Mouse (Mus musculus): Measurements from ENCODE around the gene Kcnj11. TPM values are rescaled to one million over a fixed set of nuclear protein-coding genes. Genes with fewer than 3 reads are reported as not detected.

Kcnj11 gene
- not detected for polyA plus RNA-seq (2017; shearing (Covaris generic))

GRCm38 (mm10) chr7:46100563-46100962 lies at the start of gene Kcnj11:
TSS of gene Kcnj11 (minus strand) at chr7:46100764.

Other genes with a start within 250 kb of the Kcnj11 start
- gene Kdelr1, start 228.0 kb downstream of the Kcnj11 start, polyA plus RNA-seq (2017; shearing (Covaris generic)) = 90.8 TPM
- 1.2 TPM for gene Grin2d, start 222.4 kb downstream of the Kcnj11 start, polyA plus RNA-seq (2017; shearing (Covaris generic))
- not detected for gene Syngr4, start 204.1 kb downstream of the Kcnj11 start, polyA plus RNA-seq (2017; shearing (Covaris generic))
- 9.6 TPM for gene Tmem143, start 203.8 kb downstream of the Kcnj11 start, polyA plus RNA-seq (2017; shearing (Covaris generic))
- 699 TPM for gene Emp3, start 179.4 kb downstream of the Kcnj11 start, polyA plus RNA-seq (2017; shearing (Covaris generic))
- 2.2 TPM for gene Ccdc114, start 176.7 kb downstream of the Kcnj11 start, polyA plus RNA-seq (2017; shearing (Covaris generic))
- not detected for gene Abcc6, start 70.5 kb downstream of the Kcnj11 start, polyA plus RNA-seq (2017; shearing (Covaris generic))
- gene Nomo1, start 67.1 kb downstream of the Kcnj11 start, polyA plus RNA-seq (2017; shearing (Covaris generic)) = 40.4 TPM
- gene Abcc8, start 79.3 kb upstream of the Kcnj11 start, polyA plus RNA-seq (2017; shearing (Covaris generic)) = 0.19 TPM
- not detected for gene Ush1c, start 137.7 kb upstream of the Kcnj11 start, polyA plus RNA-seq (2017; shearing (Covaris generic))
- not detected for gene Otog, start 140.2 kb upstream of the Kcnj11 start, polyA plus RNA-seq (2017; shearing (Covaris generic))